Mouse (Mus musculus) cerebellum, postnatal 14 days (tissue): ENCODE results near the gene Gldn.

Experiments used
- DNase-seq, 2 experiments: peaks; one replicate each; pipeline ENCODE4 v3.0.0; 2021; ENCODE audit warnings: mixed read lengths in 2 of 2

Gldn gene

GRCm38 (mm10) chr9:54286331-54286987 lies at the start of gene Gldn:
TSS of gene Gldn (plus strand) at chr9:54286486.
- DNase-seq = peak; percentile 27 to 28

GRCm38 (mm10) chr9:54244869-54245665 lies 41.2 kb upstream of the Gldn start:
- DNase-seq = peak; percentile 38 to 60

- no peak for DNase-seq
These were observed 21.5 kb upstream of the Gldn start for GRCm38 (mm10) chr9:54264754-54265153.

GRCm38 (mm10) chr9:54268010-54268409 lies 18.3 kb upstream of the Gldn start, which contains the start of gene Cyp19a1:
TSS of gene Cyp19a1 (minus strand) at chr9:54268110.
- DNase-seq = no peak

- no peak for DNase-seq
These were observed 16.3 kb upstream of the Gldn start for GRCm38 (mm10) chr9:54269987-54270386.

GRCm38 (mm10) chr9:54270889-54271288 lies 15.4 kb upstream of the Gldn start:
- DNase-seq = no peak

GRCm38 (mm10) chr9:54275283-54275682 lies 11.0 kb upstream of the Gldn start:
- DNase-seq = no peak

GRCm38 (mm10) chr9:54279046-54279589 lies 7.2 kb upstream of the Gldn start:
- peak; percentile 15 to 22 for DNase-seq

- DNase-seq = no peak
These were observed 1.5 kb downstream of the Gldn start for GRCm38 (mm10) chr9:54287804-54288203.

GRCm38 (mm10) chr9:54299389-54299788 lies 13.1 kb downstream of the Gldn start:
- DNase-seq = no peak

GRCm38 (mm10) chr9:54299792-54300191 lies 13.5 kb downstream of the Gldn start:
- no peak for DNase-seq

- DNase-seq = peak; percentile 57 to 71
These were observed 15.0 kb downstream of the Gldn start for GRCm38 (mm10) chr9:54301255-54301654.

GRCm38 (mm10) chr9:54308209-54308608 lies 21.9 kb downstream of the Gldn start:
- DNase-seq = no peak

- DNase-seq = no peak
These were observed 22.6 kb downstream of the Gldn start for GRCm38 (mm10) chr9:54308751-54309358.

- no peak for DNase-seq
These were observed 30.1 kb downstream of the Gldn start for GRCm38 (mm10) chr9:54316363-54316762.

GRCm38 (mm10) chr9:54323456-54323855 lies 37.2 kb downstream of the Gldn start:
- DNase-seq = peak; percentile 25 to 48

GRCm38 (mm10) chr9:54329201-54329600 lies 42.9 kb downstream of the Gldn start:
- DNase-seq = no peak

GRCm38 (mm10) chr9:54335582-54335981 lies 49.3 kb downstream of the Gldn start:
- DNase-seq = no peak

- peak; percentile 79 to 85 for DNase-seq
These were observed 50.4 kb downstream of the Gldn start for GRCm38 (mm10) chr9:54336532-54337144.

GRCm38 (mm10) chr9:54342026-54342425 lies 55.7 kb downstream of the Gldn start:
- DNase-seq = no peak

GRCm38 (mm10) chr9:54356756-54357155 lies 70.5 kb downstream of the Gldn start:
- DNase-seq = no peak
